Mouse (Mus musculus) macrophage (primary cell): ENCODE results near the gene Rcan1. TPM values are rescaled to one million over a fixed set of nuclear protein-coding genes. Genes with fewer than 3 reads are reported as not detected.
A peak's percentile ranks its signal among the peaks of the same experiment; 100 is the strongest.
"Not testable (repeated sequence)": the region's sequence is repeated elsewhere in the genome, so short reads cannot be mapped to it uniquely, and the experiment has no call there.

Experiments
- H3K27ac ChIP-seq: fragments of 350-480 bp; formaldehyde crosslinking; 2 replicates; pipeline ENCODE4 v1.9.0; 2021
- H3K36me3 ChIP-seq: fragments of 350-480 bp; formaldehyde crosslinking; 2 replicates; pipeline ENCODE4 v1.9.0; 2021; ENCODE audit errors: inconsistent target
- H3K4me3 ChIP-seq: fragments of 350-480 bp; formaldehyde crosslinking; 2 replicates; pipeline ENCODE4 v1.9.0; 2021; ENCODE audit errors: inconsistent target
- H3K79me2 ChIP-seq: fragments of 350-480 bp; formaldehyde crosslinking; 2 replicates; pipeline ENCODE4 v1.9.0; 2021; ENCODE audit errors: inconsistent target
- WGBS: methylation state at CpG from one replicate; pipeline ENCODE4 v1.1.7; 2026; ENCODE audit warnings: inconsistent platforms; ENCODE audit not compliant: missing documents; 5-methylcytosine and 5-hydroxymethylcytosine counted together
- polyA plus RNA-seq: library from polyadenylated mRNA; stranded (reverse); fragments of 250-400 nt; gene quantifications from 3 replicates; pipeline ENCODE4 v1.2.4, GENCODE M21; 2018; ENCODE audit warnings: inconsistent platforms

The Rcan1 gene
- polyA plus RNA-seq, 1 experiment from 2014 or later: 30.7 TPM

DNA sequence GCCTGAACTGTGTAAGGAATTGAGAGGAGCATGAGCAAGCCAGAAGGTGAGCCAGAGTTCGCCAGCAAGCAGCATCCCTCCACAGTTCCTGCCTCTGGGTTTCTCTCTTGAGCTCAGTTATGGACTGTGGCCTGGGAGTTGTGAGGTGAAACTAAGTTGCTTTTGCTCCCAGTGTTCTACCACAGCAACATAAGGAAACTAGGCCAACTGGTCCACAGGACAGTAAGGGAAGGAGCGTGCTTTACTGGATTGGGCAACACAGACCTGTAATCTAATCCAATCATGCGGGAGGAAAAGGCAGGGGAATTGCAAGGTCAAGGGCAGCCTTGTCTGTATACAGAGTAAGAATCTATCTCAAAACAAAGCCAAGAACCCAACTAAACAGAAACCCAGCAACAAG, 37.5 kb downstream of the Rcan1 start:
- Histone ChIP-seq H3K36me3 (no peaks in the 10 kb centered on the region), H3K4me3 (no peak overlapping the region), H3K27ac (no peak overlapping the region), H3K79me2 (no peaks in the 10 kb centered on the region)
- WGBS: 96% methylated on average over 3 of the region's 3 CpGs

DNA sequence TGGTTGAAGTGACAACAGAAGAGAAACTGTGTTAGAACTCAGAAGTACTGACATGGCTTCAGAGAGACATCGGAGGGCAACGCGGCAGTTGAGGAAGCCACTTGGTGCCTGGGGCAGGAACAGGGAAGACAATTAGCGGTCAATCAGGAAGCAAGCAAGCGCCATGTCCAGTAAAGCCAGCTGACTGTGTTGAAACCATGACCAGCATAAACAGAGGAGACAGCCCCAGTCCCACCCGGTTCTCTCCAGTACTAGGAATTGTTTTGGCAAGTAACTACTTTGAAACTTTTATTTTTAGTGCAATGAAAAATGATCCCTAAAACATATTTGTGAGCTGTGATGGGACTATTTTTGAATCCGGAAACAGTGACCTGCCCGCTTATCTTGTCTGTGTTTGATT, 39.9 kb downstream of the Rcan1 start:
- Histone ChIP-seq H3K27ac (no peak overlapping the region), H3K36me3 (no peaks in the 10 kb centered on the region), H3K79me2 (no peaks in the 10 kb centered on the region), H3K4me3 (no peak overlapping the region)
- WGBS: 94% methylated on average over 8 of the region's 8 CpGs

DNA sequence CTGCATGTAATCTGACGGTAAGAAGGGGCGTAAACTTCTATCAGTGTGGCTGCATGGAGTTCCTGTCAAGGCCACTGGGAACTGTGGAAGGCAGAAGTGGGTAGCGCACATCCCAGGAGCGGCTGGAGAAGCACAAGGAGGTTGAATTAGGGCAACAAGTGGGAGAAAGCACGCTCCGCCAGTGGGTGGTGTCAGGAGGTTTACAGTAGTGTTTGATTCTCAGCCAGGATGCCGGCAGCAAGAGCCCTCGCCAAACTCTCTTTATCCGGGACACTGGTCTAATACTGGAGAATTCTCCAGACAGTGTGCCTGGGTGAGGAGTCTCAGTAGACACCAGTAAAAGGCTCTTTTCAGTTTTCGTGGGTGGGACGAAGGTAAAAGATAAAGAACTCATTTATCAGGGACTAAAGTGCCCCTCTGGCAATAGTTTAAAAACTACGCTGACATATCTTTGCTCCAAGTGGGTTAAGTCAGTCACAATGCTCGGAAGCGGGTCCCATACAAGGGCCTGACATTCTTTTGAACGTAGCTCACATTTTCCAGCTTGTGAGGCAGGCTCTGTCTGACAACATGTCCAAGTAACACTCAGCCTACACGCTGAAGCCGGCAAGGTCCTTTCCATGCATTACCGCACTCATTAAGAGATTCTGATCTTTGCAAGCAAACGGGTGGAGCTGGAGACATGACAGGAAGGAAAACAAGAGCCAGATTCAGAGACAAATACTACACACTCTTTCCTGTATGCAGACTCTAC, 42.3 kb downstream of the Rcan1 start:
- H3K4me3 ChIP-seq: no peak overlapping the region
- H3K79me2 ChIP-seq: no peaks in the 10 kb centered on the region
- 91% methylated on average over 19 of the region's 19 CpGs for WGBS
- H3K36me3 ChIP-seq: no peaks in the 10 kb centered on the region
- H3K27ac ChIP-seq: no peak overlapping the region

- 89% methylated on average over 5 of the region's 6 CpGs for WGBS
- H3K27ac ChIP-seq: no peak overlapping the region
- no peak overlapping the region for H3K4me3 ChIP-seq
- no peaks in the 10 kb centered on the region for H3K79me2 ChIP-seq
- no peaks in the 10 kb centered on the region for H3K36me3 ChIP-seq
Observed at GRCm38 (mm10) chr16:92426708-92427107, 44.0 kb downstream of the Rcan1 start.

DNA sequence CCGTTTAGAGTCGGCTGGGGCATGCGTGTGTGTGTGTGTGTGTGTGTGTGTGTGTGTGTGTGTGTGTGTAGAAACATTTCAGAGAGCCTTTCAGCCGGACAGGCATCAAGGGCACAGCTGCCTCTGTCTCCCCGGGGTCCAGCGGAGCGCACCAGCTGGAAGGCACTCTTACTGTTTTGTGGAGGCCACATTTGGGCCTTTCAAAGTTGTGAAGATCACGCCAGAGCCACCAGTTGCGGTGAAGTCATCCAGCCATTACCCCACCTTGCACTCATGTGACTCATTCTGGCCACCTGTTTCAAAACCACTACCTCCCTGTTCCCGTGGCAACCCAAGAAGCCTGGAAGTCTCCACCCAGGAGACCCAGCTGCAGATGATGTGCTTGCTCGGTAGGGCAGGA, 44.8 kb downstream of the Rcan1 start:
- Histone ChIP-seq H3K36me3 (no peaks in the 10 kb centered on the region), H3K79me2 (no peaks in the 10 kb centered on the region), H3K27ac (no peak overlapping the region), H3K4me3 (no peak overlapping the region)
- WGBS: 69% methylated on average over 11 of the region's 11 CpGs

- H3K79me2 ChIP-seq: no peaks in the 10 kb centered on the region
- no peak overlapping the region for H3K27ac ChIP-seq
- no peaks in the 10 kb centered on the region for H3K36me3 ChIP-seq
- no peak overlapping the region for H3K4me3 ChIP-seq
- 58% methylated on average over 10 of the region's 10 CpGs for WGBS
Observed at GRCm38 (mm10) chr16:92423363-92423762, 47.3 kb downstream of the Rcan1 start.

DNA sequence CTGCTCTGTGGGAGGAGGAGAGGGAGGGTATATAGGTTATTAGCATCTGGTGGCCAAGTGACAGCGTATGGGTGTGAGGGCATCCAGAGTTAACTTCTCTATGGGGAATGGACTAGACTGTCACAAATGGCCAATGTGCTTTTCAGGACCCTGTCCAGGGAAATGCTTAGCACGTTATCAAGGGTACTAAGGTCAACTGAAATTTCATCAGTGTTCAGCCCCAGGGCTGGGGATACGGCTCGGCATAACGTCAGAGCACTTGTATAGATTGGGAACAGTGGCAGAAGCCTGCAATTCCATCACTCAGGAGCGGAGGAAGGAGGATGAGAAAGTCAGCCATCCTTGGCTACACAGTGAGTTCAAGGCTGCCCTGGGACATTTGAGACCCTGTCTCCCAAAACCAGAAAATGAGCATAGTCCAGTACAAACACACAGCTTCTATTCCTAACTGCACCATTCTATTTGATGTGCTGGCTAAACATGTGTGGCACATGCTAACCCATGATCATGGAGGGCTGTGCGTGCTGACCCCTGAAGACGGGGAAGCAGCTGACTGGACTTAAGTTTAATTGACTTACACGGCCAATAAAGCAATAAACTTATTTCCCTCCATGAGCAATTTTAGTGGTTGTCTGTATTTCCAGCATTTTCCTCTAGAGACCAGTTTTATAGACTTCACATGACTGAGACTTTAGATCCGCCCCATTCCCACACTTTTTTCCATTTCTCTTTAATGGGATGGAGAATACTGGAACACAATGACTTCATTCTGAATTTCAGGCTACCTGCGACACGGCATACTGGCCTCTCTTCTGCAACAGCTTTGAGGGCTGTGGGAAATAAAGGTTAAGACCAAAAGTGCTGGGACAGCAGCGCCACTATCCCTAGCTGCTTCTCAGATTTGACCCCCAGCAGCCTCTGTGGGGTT, 48.0 kb downstream of the Rcan1 start:
- WGBS: 96% methylated on average over 13 of the region's 13 CpGs
- Histone ChIP-seq H3K36me3 (no peaks in the 10 kb centered on the region), H3K4me3 (no peak overlapping the region), H3K27ac (no peak overlapping the region), H3K79me2 (no peaks in the 10 kb centered on the region)

GRCm38 (mm10) chr16:92421147-92421934, 49.3 kb downstream of the Rcan1 start:
- no peak overlapping the region for H3K4me3 ChIP-seq
- no peaks in the 10 kb centered on the region for H3K36me3 ChIP-seq
- WGBS: 83% methylated on average over 13 of the region's 13 CpGs
- no peak overlapping the region for H3K27ac ChIP-seq
- H3K79me2 ChIP-seq: no peaks in the 10 kb centered on the region

GRCm38 (mm10) chr16:92420641-92421040, 50.0 kb downstream of the Rcan1 start:
- 98% methylated on average over 5 of the region's 5 CpGs for WGBS
- Histone ChIP-seq H3K36me3 (no peaks in the 10 kb centered on the region), H3K27ac (no peak overlapping the region), H3K4me3 (no peak overlapping the region), H3K79me2 (no peaks in the 10 kb centered on the region)

GRCm38 (mm10) chr16:92419099-92419498, 51.6 kb downstream of the Rcan1 start:
- 95% methylated on average over 12 of the region's 12 CpGs for WGBS
- Histone ChIP-seq H3K4me3 (no peak overlapping the region), H3K79me2 (no peaks in the 10 kb centered on the region), H3K36me3 (no peaks in the 10 kb centered on the region), H3K27ac (no peak overlapping the region)

- H3K27ac ChIP-seq: no peak overlapping the region
- H3K79me2 ChIP-seq: no peaks in the 10 kb centered on the region
- H3K36me3 ChIP-seq: no peaks in the 10 kb centered on the region
- 96% methylated on average over 2 of the region's 2 CpGs for WGBS
- H3K4me3 ChIP-seq: no peak overlapping the region
Observed at GRCm38 (mm10) chr16:92417267-92417666, 53.4 kb downstream of the Rcan1 start.

GRCm38 (mm10) chr16:92415702-92416118, 55.0 kb downstream of the Rcan1 start:
- Histone ChIP-seq H3K79me2 (no peaks in the 10 kb centered on the region), H3K4me3 (peak overlapping the region; percentile 5; the same call in 1 of the 2 replicates), H3K27ac (peak overlapping the region; percentile 85), H3K36me3 (no peaks in the 10 kb centered on the region)
- 6% methylated on average over 7 of the region's 7 CpGs for WGBS

DNA sequence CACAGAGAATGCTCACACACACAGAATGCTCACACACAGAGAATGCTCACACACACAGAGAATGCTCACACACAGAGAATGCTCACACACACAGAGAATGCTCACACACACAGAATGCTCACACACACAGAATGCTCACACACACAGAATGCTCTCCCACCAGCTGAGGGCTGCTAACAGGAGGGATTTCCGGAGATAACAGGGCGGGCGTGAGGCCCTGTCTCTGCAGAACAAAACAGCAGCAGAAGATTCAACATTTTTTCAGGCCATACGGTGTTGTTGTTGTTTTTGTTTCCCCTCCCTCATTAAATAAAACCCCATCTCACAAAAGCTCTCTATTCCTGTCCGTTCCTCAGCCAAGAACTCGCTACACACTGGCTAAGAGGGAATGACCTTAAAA, 55.6 kb downstream of the Rcan1 start:
- peak overlapping the region; percentile 85 for H3K27ac ChIP-seq
- H3K36me3 ChIP-seq, H3K4me3 ChIP-seq, H3K79me2 ChIP-seq: not testable (repeated sequence)
- 66% methylated on average over 6 of the region's 6 CpGs for WGBS

DNA sequence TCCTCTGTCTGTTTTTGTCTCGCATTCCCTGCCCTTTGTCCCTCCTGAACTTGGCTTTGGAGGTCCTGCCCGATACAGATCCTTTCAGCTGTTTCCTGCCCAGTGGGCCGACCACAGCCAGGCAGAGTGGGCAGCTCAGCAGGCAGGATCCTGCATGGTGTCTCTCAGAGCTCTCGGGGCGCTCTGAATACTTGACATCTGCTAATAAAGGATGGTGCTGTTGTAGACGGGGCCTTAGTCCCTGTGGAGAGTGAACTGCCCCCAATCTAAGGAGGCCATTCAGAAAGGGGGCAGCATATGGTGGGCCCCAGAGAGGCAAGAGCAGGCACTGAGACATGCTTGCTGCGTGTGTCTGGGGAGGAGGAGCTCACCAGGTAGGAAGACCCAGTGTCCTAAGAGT, 57.8 kb downstream of the Rcan1 start:
- Histone ChIP-seq H3K36me3 (no peaks in the 10 kb centered on the region), H3K27ac (no peak overlapping the region), H3K79me2 (no peaks in the 10 kb centered on the region), H3K4me3 (no peak overlapping the region)
- 77% methylated on average over 7 of the region's 7 CpGs for whole genome bisulfite sequencing
